Mouse (Mus musculus) bone marrow, adult 2 months (tissue): ENCODE results near the gene Tsga13. TPM values are rescaled to one million over a fixed set of nuclear protein-coding genes. Genes with fewer than 3 reads are reported as not detected.

ENCODE experiments used
- H3K27ac ChIP-seq: fragments of 200-500 bp; 2 replicates; pipeline ENCODE4 v1.5.1; 2012; ENCODE audit warnings: low read depth, mild to moderate bottlenecking, control low read depth, inconsistent platforms, low read length; ENCODE audit not compliant: control insufficient read depth, poor library complexity, insufficient read depth
- H3K4me1 ChIP-seq: fragments of 200-500 bp; 2 replicates; pipeline ENCODE4 v1.6.1; 2011; ENCODE audit warnings: low read length; ENCODE audit not compliant: control insufficient read depth, insufficient read depth
- H3K4me3 ChIP-seq: fragments of 200-500 bp; replicated peaks from 2 replicates; pipeline ENCODE3; 2011; ENCODE audit warnings: mild to moderate bottlenecking, low read depth, low read length, control low read depth; ENCODE audit not compliant: control insufficient read depth
- CTCF ChIP-seq: fragments of 200-500 bp; IDR thresholded peaks from 2 replicates; pipeline ENCODE4 v1.5.1; 2011; ENCODE audit warnings: low read length, control low read depth; ENCODE audit not compliant: control insufficient read depth, insufficient read depth
- POLR2A ChIP-seq: fragments of 200-500 bp; IDR thresholded peaks from 2 replicates; pipeline ENCODE4 v1.6.1; 2011; ENCODE audit warnings: low read depth, mild to moderate bottlenecking, control low read depth, low read length, borderline replicate concordance; ENCODE audit not compliant: control insufficient read depth
- WGBS: fragments of 180-500 bp; shearing (Covaris S2); methylation state at CpG from one replicate; pipeline ENCODE4 v1.1.7; 2018; 5-methylcytosine and 5-hydroxymethylcytosine counted together
- polyA plus RNA-seq: library from polyadenylated mRNA; stranded (reverse); fragments of >200 nt; gene quantifications from 2 replicates; pipeline ENCODE4 v1.2.4, GENCODE M21; 2011; ENCODE audit warnings: low replicate concordance; ENCODE audit not compliant: missing spikeins, insufficient read depth, insufficient read length

Tsga13 gene
- polyA plus RNA-seq, 1 experiment: not detected

GRCm38 (mm10) chr6:30884856-30885255, 30.5 kb downstream of the Tsga13 start:
- WGBS: 49% methylated on average over 3 of the region's 3 CpGs
- H3K27ac ChIP-seq: no peak overlapping the region
- H3K4me1 ChIP-seq: no peaks in the 10 kb centered on the region
- H3K4me3 ChIP-seq: no peak overlapping the region
- TF ChIP-seq CTCF (no peak), POLR2A (no peak)

GRCm38 (mm10) chr6:30883491-30883890, 31.9 kb downstream of the Tsga13 start:
- Histone ChIP-seq H3K4me3 (no peak overlapping the region), H3K27ac (no peak overlapping the region), H3K4me1 (no peaks in the 10 kb centered on the region)
- 49% methylated on average over 4 of the region's 4 CpGs for WGBS
- TF ChIP-seq POLR2A (no peak), CTCF (no peak)

- H3K4me1 ChIP-seq: no peaks in the 10 kb centered on the region
- TF ChIP-seq POLR2A (no peak), CTCF (no peak)
- H3K4me3 ChIP-seq: no peak overlapping the region
- H3K27ac ChIP-seq: no peak overlapping the region
Measured at GRCm38 (mm10) chr6:30876661-30877060, 38.7 kb downstream of the Tsga13 start.

GRCm38 (mm10) chr6:30866501-30866900, 48.9 kb downstream of the Tsga13 start:
- H3K4me3 ChIP-seq: no peak overlapping the region
- no peak for TF ChIP-seq CTCF
- no peak for TF ChIP-seq POLR2A
- no peaks in the 10 kb centered on the region for H3K4me1 ChIP-seq
- WGBS: 85% methylated on average over 1 of the region's 1 CpGs
- H3K27ac ChIP-seq: no peak overlapping the region

GRCm38 (mm10) chr6:30865031-30865678, 50.2 kb downstream of the Tsga13 start:
- Histone ChIP-seq H3K27ac (no peak overlapping the region), H3K4me1 (no peaks in the 10 kb centered on the region), H3K4me3 (no peak overlapping the region)
- WGBS: 77% methylated on average over 3 of the region's 3 CpGs
- TF ChIP-seq POLR2A: no peak
- no peak for TF ChIP-seq CTCF

GRCm38 (mm10) chr6:30855956-30856355, 59.4 kb downstream of the Tsga13 start:
- H3K27ac ChIP-seq: no peak overlapping the region

GRCm38 (mm10) chr6:30855205-30855604, 60.2 kb downstream of the Tsga13 start:
- no peaks in the 10 kb centered on the region; the same call in 1 of the 2 replicates for H3K4me1 ChIP-seq
- H3K27ac ChIP-seq: no peak overlapping the region
- TF ChIP-seq POLR2A (no peak), CTCF (no peak)
- no peak overlapping the region for H3K4me3 ChIP-seq
- 93% methylated on average over 2 of the region's 2 CpGs for WGBS

More at GRCm38 (mm10) chr6:30855956-30856355, 59.4 kb downstream of the Tsga13 start:
- 86% methylated on average over 7 of the region's 7 CpGs for WGBS
- Histone ChIP-seq H3K4me3 (no peak overlapping the region), H3K4me1 (no peaks in the 10 kb centered on the region; the same call in 1 of the 2 replicates)
- TF ChIP-seq CTCF: no peak

GRCm38 (mm10) chr6:30849818-30850217, 65.6 kb downstream of the Tsga13 start:
- 81% methylated on average over 2 of the region's 2 CpGs for WGBS
- TF ChIP-seq POLR2A (no peak), CTCF (no peak)
- H3K4me1 ChIP-seq: no peaks in the 10 kb centered on the region
- H3K4me3 ChIP-seq: no peak overlapping the region
- H3K27ac ChIP-seq: no peak overlapping the region

Other genes starting within 250 kb of the Tsga13 start
- gene Cep41, start 221.8 kb downstream of the Tsga13 start, polyA plus RNA-seq: 5.4 and 6.5 TPM in 2 replicates
- 2.8 and 8.2 TPM in 2 replicates for gene Mest, start 192.0 kb downstream of the Tsga13 start, polyA plus RNA-seq
- gene Copg2, start 18.8 kb downstream of the Tsga13 start, polyA plus RNA-seq: 7.1 and 12.4 TPM in 2 replicates
- 0.65 TPM in 1 of 2 replicates, not detected in the other for gene Klf14, start 43.5 kb upstream of the Tsga13 start, polyA plus RNA-seq